In genomic region chr13:113582024-113582423, GRCm38 (mm10) we compare ENCODE assay signal across 19 mouse cellular contexts.
"Had no signal": no experiment of that assay in that cellular context is flagged by ENCODE, and none has a peak within 500 bp of the region (broad histone marks: within the 10 kb centered on the region; RNA-seq: fewer than 3 reads in every experiment).

No protein-coding gene starts in this region.

- H3K4me2 ChIP-seq: lung, embryonic 14.5 days; midbrain, embryonic 12.5 days; neural tube, embryonic 13.5 days; neural tube, embryonic 15.5 days had no signal

- DNase-seq: lung, adult 18-20 months; lung, embryonic 14.5 days; lung, postnatal 10 days; lung, postnatal 4 days; midbrain, embryonic 14.5 days; retina, postnatal 1 day; right cerebral cortex, adult 18-20 months; right cerebral cortex, postnatal 25 days; right cerebral cortex, postnatal 4 days; spleen, adult 18-20 months; thymus, adult 18-20 months; thymus, postnatal 14 days; thymus, postnatal 36 days had no signal

- H3K27me3 ChIP-seq: midbrain, embryonic 12.5 days; neural tube, embryonic 13.5 days; neural tube, embryonic 15.5 days had no signal

- H3K27ac ChIP-seq: midbrain, embryonic 10.5 days; midbrain, embryonic 12.5 days; neural tube, embryonic 13.5 days; neural tube, embryonic 15.5 days had no signal

- ATAC-seq: midbrain, embryonic 16.5 days had no signal

- H3K9me3 ChIP-seq: midbrain, embryonic 10.5 days; midbrain, embryonic 12.5 days; neural tube, embryonic 13.5 days; neural tube, embryonic 15.5 days had no signal

- H3K36me3 ChIP-seq: midbrain, embryonic 10.5 days; midbrain, embryonic 12.5 days; neural tube, embryonic 13.5 days; neural tube, embryonic 15.5 days had no signal

- H3K4me3 ChIP-seq: midbrain, embryonic 10.5 days; midbrain, embryonic 12.5 days; myocyte; neural tube, embryonic 13.5 days; neural tube, embryonic 15.5 days had no signal

- H3K9ac ChIP-seq: lung, embryonic 14.5 days; midbrain, embryonic 12.5 days; neural tube, embryonic 13.5 days; neural tube, embryonic 15.5 days had no signal
